Mouse (Mus musculus) cerebellum, adult 2 months (tissue): Measurements from ENCODE around the gene Ddr2.

Experiments
- CTCF ChIP-seq: fragments of 200-500 bp; IDR thresholded peaks from 2 replicates; pipeline ENCODE4 v1.5.1; 2011; ENCODE audit warnings: low read depth, mild to moderate bottlenecking, control low read depth, low read length, moderate library complexity, borderline replicate concordance; ENCODE audit not compliant: insufficient read depth
- POLR2A ChIP-seq: fragments of 200-500 bp; IDR thresholded peaks from 2 replicates; pipeline ENCODE4 v1.6.1; 2011; ENCODE audit warnings: low read length, control low read depth, borderline replicate concordance; ENCODE audit not compliant: insufficient read depth

- 0 out of 2 replicates have a peak, but pooled peaks have one; percentile 3 for TF ChIP-seq CTCF
- TF ChIP-seq POLR2A = no peak
Measured at GRCm38 (mm10) chr1:170044726-170045471, 65.7 kb downstream of the Ddr2 start.
